ENCODE assay signal across 22 mouse cellular contexts in genomic region chr14:8302687-8303086, GRCm38 (mm10). TPM values are rescaled to one million over a fixed set of nuclear protein-coding genes. Genes with fewer than 3 reads are reported as not detected.
DNase-seq lines count a peak whose midpoint lies in the region; ATAC-seq and TF ChIP-seq lines count a peak whose summit lies in the region.
"Had no signal": no experiment of that assay in that cellular context is flagged by ENCODE, and none has a peak within 500 bp of the region (broad histone marks: within the 10 kb centered on the region; RNA-seq: fewer than 3 reads in every experiment).

No protein-coding gene starts in this region.

- no peaks in the 10 kb centered on the region for H3K9me3 ChIP-seq in heart, embryonic 11.5 days (replicated peaks; ENCODE audit: control insufficient read depth, low read length)
- H3K9me3 ChIP-seq in lung, embryonic 16.5 days (ENCODE audit: control insufficient read depth, low read length) = no peaks in the 10 kb centered on the region
- no peaks in the 10 kb centered on the region for H3K9me3 ChIP-seq in limb, embryonic 13.5 days
- H3K9me3 ChIP-seq: lung, embryonic 15.5 days; megakaryocyte, embryonic 14.5 days; midbrain, embryonic 15.5 days had no signal

- no peak for TF ChIP-seq POLR2A in kidney, adult 2 months (IDR thresholded peaks at IDR 0.05; ENCODE audit: low read depth, low read length)

- 9% methylated on average over 10 of the region's 10 CpGs for WGBS in heart, embryonic 11.5 days (ENCODE audit: insufficient replicate concordance)
- WGBS in kidney, adult 2 months = 26% methylated on average over 10 of the region's 10 CpGs
- WGBS in lung, embryonic 16.5 days = 15% methylated on average over 10 of the region's 10 CpGs
- WGBS in limb, embryonic 13.5 days = 6% methylated on average over 10 of the region's 10 CpGs

- H3K4me2 ChIP-seq in heart, embryonic 11.5 days = peak overlapping the region; percentile 27
- no peak overlapping the region for H3K4me2 ChIP-seq in lung, embryonic 16.5 days (ENCODE audit: low read depth, low read length)
- H3K4me2 ChIP-seq in limb, embryonic 13.5 days (replicated peaks) = 0 out of 2 replicates have a peak overlapping the region, but pooled peaks have one; percentile 4
- H3K4me2 ChIP-seq: lung, embryonic 15.5 days; midbrain, embryonic 15.5 days had no signal

- no peaks in the 10 kb centered on the region for H3K27me3 ChIP-seq in heart, embryonic 11.5 days (ENCODE audit: control insufficient read depth, insufficient read depth, low read length)
- no peaks in the 10 kb centered on the region for H3K27me3 ChIP-seq in kidney, adult 2 months (replicated peaks; ENCODE audit: control insufficient read depth, insufficient read depth, low read length)
- H3K27me3 ChIP-seq in lung, embryonic 16.5 days (ENCODE audit: control insufficient read depth, insufficient read depth, low read depth, low read length) = no peaks in the 10 kb centered on the region
- H3K27me3 ChIP-seq in limb, embryonic 13.5 days = peaks cover 8% of the 10 kb centered on the region
- H3K27me3 ChIP-seq: lung, embryonic 15.5 days; midbrain, embryonic 15.5 days had no signal

- DNase-seq in heart, adult 8-10 months (ENCODE audit: low spot score) = no peak
- no peak for DNase-seq in kidney, adult 2 months
- no peak for DNase-seq in kidney, postnatal 10 days
- no peak for DNase-seq in lung, adult 18-20 months
- DNase-seq in frontal cortex, postnatal 25 days (ENCODE audit: low spot score in 2 of 2) = no peak
- DNase-seq: adrenal gland, postnatal 10 days; cerebellum, adult 11-12 months; cerebellum, postnatal 36 days; heart, postnatal 4 days; retina, postnatal 1 day; thymus, postnatal 4 days had no signal

- no peaks in the 10 kb centered on the region for H3K36me3 ChIP-seq in heart, embryonic 11.5 days (ENCODE audit: control insufficient read depth, insufficient read depth, low read length)
- H3K36me3 ChIP-seq in kidney, adult 2 months (ENCODE audit: control insufficient read depth, insufficient read depth, low read length) = no peaks in the 10 kb centered on the region
- H3K36me3 ChIP-seq in lung, embryonic 16.5 days (ENCODE audit: control insufficient read depth, insufficient read depth, low read length) = no peaks in the 10 kb centered on the region
- H3K36me3 ChIP-seq in limb, embryonic 13.5 days = no peaks in the 10 kb centered on the region
- H3K36me3 ChIP-seq: lung, embryonic 15.5 days; midbrain, embryonic 15.5 days had no signal

- no peak overlapping the region for H3K27ac ChIP-seq in heart, embryonic 11.5 days (ENCODE audit: low read depth, low read length)
- H3K27ac ChIP-seq in kidney, adult 2 months (ENCODE audit: insufficient read depth, low read depth, low read length) = peak overlapping the region; percentile 57
- H3K27ac ChIP-seq in lung, embryonic 16.5 days (ENCODE audit: low read length) = no peak overlapping the region
- H3K27ac ChIP-seq in limb, embryonic 13.5 days = no peak overlapping the region
- H3K27ac ChIP-seq: lung, embryonic 15.5 days; midbrain, embryonic 15.5 days had no signal

- ATAC-seq in heart, embryonic 11.5 days (replicated peaks; ENCODE audit: insufficient number of reproducible peaks, low FRiP score, low TSS enrichment) = no peak
- 0 out of 2 replicates have a peak, but pooled peaks have one; percentile 15 for ATAC-seq in lung, embryonic 16.5 days (ENCODE audit: low read depth)
- no peak for ATAC-seq in limb, embryonic 13.5 days (ENCODE audit: low FRiP score, low read depth)
- ATAC-seq: midbrain, embryonic 15.5 days had no signal

- peaks cover 3% of the 10 kb centered on the region; the same call in 1 of the 2 replicates for H3K4me1 ChIP-seq in heart, embryonic 11.5 days (ENCODE audit: control insufficient read depth, insufficient read depth, low read length)
- peaks cover 14% of the 10 kb centered on the region for H3K4me1 ChIP-seq in kidney, adult 2 months (ENCODE audit: control insufficient read depth, insufficient read depth, low read length)
- peaks cover 10% of the 10 kb centered on the region for H3K4me1 ChIP-seq in lung, embryonic 16.5 days (replicated peaks; ENCODE audit: control insufficient read depth, insufficient read depth, low read length)
- H3K4me1 ChIP-seq in limb, embryonic 13.5 days = peaks cover 17% of the 10 kb centered on the region
- H3K4me1 ChIP-seq: megakaryocyte, embryonic 14.5 days; midbrain, embryonic 15.5 days had no signal

- H3K4me3 ChIP-seq in heart, embryonic 11.5 days (ENCODE audit: low read depth, low read length) = no peak overlapping the region
- H3K4me3 ChIP-seq in kidney, adult 2 months (ENCODE audit: insufficient read depth, low read depth, low read length) = no peak overlapping the region
- H3K4me3 ChIP-seq in lung, embryonic 16.5 days (ENCODE audit: low read length) = no peak overlapping the region
- H3K4me3 ChIP-seq in limb, embryonic 13.5 days = no peak overlapping the region
- H3K4me3 ChIP-seq: erythroblast, embryonic 14.5 days; lung, embryonic 15.5 days; megakaryocyte, embryonic 14.5 days; midbrain, embryonic 15.5 days had no signal

- no peak overlapping the region for H3K9ac ChIP-seq in heart, embryonic 11.5 days (ENCODE audit: low read depth, low read length)
- H3K9ac ChIP-seq in lung, embryonic 16.5 days (ENCODE audit: low read length) = no peak overlapping the region
- no peak overlapping the region for H3K9ac ChIP-seq in limb, embryonic 13.5 days
- H3K9ac ChIP-seq: lung, embryonic 15.5 days; midbrain, embryonic 15.5 days had no signal

- no peak for TF ChIP-seq CTCF in kidney, adult 2 months (conservative IDR thresholded peaks at IDR 0.05; ENCODE audit: insufficient read depth, insufficient read length, low read depth, low read length)

RNA-seq across cellular contexts. Expression of gene Fam107a, which starts 15.1 kb away (rescaled TPM):
- 0.23 and 0.30 TPM in 2 replicates for polyA plus RNA-seq in heart, embryonic 11.5 days (2014; fragmentation: Nextera tagmentation; extraction: Ambion mirVana)
- 1 to 10 TPM; 7.5 to 8.8 (median 8.2) TPM for total RNA-seq in heart, adult 8-10 months (2022)
- 119 and 151 TPM in 2 replicates for polyA plus RNA-seq in kidney, adult 2 months (2012; rRNA removed)
- polyA plus RNA-seq in lung, embryonic 16.5 days (2015; fragmentation: Nextera tagmentation; extraction: Ambion mirVana) = 0.40 and 0.58 TPM in 2 replicates
- polyA plus RNA-seq in limb, embryonic 13.5 days (2015; fragmentation: Nextera tagmentation; extraction: Ambion mirVana) = 0.46 and 0.50 TPM in 2 replicates
- total RNA-seq: neutrophil, adult 5-6 weeks had no signal
- polyA plus RNA-seq: C2C12; erythroblast, embryonic 14.5 days had no signal

RNA-seq across cellular contexts. Expression of gene Acox2, which starts 43.5 kb away (rescaled TPM):
- polyA plus RNA-seq in heart, embryonic 11.5 days (2014; fragmentation: Nextera tagmentation; extraction: Ambion mirVana) = 0.42 and 0.52 TPM in 2 replicates
- 1 to 10 TPM in 2 of 4 experiments, under 1 TPM in 2; 0.44 to 1.4 (median 1.1) TPM for total RNA-seq in heart, adult 8-10 months (2022)
- 190 and 252 TPM in 2 replicates for polyA plus RNA-seq in kidney, adult 2 months (2012; rRNA removed)
- 1.3 and 4.4 TPM in 2 replicates for polyA plus RNA-seq in lung, embryonic 16.5 days (2015; fragmentation: Nextera tagmentation; extraction: Ambion mirVana)
- not detected in 2 replicates for polyA plus RNA-seq in limb, embryonic 13.5 days (2015; fragmentation: Nextera tagmentation; extraction: Ambion mirVana)
- total RNA-seq: heart, postnatal 4 days; neutrophil, adult 5-6 weeks had no signal
- polyA plus RNA-seq: C2C12; embryonic facial prominence, embryonic 11.5 days; erythroblast, embryonic 14.5 days; limb, embryonic 11.5 days; midbrain, embryonic 15.5 days had no signal

Comparison
In these comparisons a context has a peak if more than half of its experiments do, and no peak if none do; other contexts are left out.
1. RNA of gene Fam107a, which starts 15.1 kb away (polyA plus RNA-seq): 119 to 151 TPM in kidney, adult 2 months; 0.40 to 0.58 TPM in lung, embryonic 16.5 days, 0.46 to 0.50 TPM in limb, embryonic 13.5 days and 0.23 to 0.30 TPM in heart, embryonic 11.5 days; every median in the first group is over 10 times any median in the second.
2. RNA of gene Acox2, which starts 43.5 kb away (polyA plus RNA-seq): 190 to 252 TPM in kidney, adult 2 months; 1.3 to 4.4 TPM in lung, embryonic 16.5 days, 0.42 to 0.52 TPM in heart, embryonic 11.5 days and not detected in limb, embryonic 13.5 days; every median in the first group is over 10 times any median in the second.